Mouse (Mus musculus): ENCODE data around the gene Larp4. TPM values are rescaled to one million over a fixed set of nuclear protein-coding genes. Genes with fewer than 3 reads are reported as not detected.

Larp4 gene
- polyA plus RNA-seq, 1 experiment from 2014 or later, result 29.5 TPM

DNA sequence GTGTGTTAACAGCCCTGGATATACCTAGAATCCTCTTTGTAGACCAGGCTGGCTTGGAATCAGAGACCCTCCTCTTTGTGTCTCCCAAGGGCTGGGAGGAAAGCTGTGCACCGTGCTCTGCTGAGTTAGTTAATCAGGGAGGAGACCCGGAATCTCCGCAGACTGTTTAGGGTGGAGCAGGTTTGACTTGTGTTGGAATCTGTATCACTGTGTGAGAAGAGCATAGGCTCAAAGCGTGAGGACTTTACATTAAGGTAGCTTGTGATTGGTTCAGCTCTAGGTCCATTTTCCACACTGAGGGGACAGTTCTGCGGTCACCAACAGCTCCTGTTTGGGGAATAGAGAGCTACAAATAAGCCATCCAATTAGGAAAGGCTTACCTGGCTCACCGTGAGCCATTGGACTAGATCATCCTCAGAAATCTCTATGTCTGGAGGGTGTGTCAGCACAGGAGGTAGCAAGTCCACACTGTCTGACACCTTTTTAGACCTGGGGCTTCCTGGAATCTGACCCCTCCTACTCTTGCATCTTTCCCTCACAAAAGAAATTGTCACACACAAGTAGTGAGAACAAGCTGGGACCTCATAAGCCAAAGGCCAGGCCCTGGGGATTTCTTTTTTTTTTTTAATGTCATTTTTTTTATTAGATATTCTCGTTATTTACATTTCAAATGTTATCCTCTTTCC is 89.9 kb downstream of the Larp4 start:
- H3K27ac ChIP-seq, result no peak overlapping the region
- H3K4me2 ChIP-seq, result no peak overlapping the region
- H3K4me3 ChIP-seq (replicated peaks), result no peak overlapping the region
- H3K9ac ChIP-seq (replicated peaks), result no peak overlapping the region
- ATAC-seq (ENCODE audit: insufficient number of reproducible peaks, insufficient read depth, low FRiP score, low TSS enrichment, low read depth), result no peak
- 85% methylated on average over 7 of the region's 7 CpGs for WGBS
- no peaks in the 10 kb centered on the region for H3K4me1 ChIP-seq (replicated peaks)
- H3K9me3 ChIP-seq, result no peaks in the 10 kb centered on the region
- no peaks in the 10 kb centered on the region for H3K27me3 ChIP-seq
- no peaks in the 10 kb centered on the region for H3K36me3 ChIP-seq

GRCm38 (mm10) chr15:100060513-100061140 is 90.8 kb downstream of the Larp4 start:
- 79% methylated on average over 4 of the region's 4 CpGs for WGBS
- no peak for ATAC-seq (ENCODE audit: insufficient number of reproducible peaks, insufficient read depth, low FRiP score, low TSS enrichment, low read depth)
- no peak overlapping the region for H3K4me2 ChIP-seq
- no peaks in the 10 kb centered on the region for H3K4me1 ChIP-seq (replicated peaks)
- no peaks in the 10 kb centered on the region for H3K9me3 ChIP-seq
- no peak overlapping the region for H3K4me3 ChIP-seq (replicated peaks)
- no peaks in the 10 kb centered on the region for H3K27me3 ChIP-seq
- no peak overlapping the region for H3K27ac ChIP-seq
- no peak overlapping the region for H3K9ac ChIP-seq (replicated peaks)
- no peaks in the 10 kb centered on the region for H3K36me3 ChIP-seq

DNA sequence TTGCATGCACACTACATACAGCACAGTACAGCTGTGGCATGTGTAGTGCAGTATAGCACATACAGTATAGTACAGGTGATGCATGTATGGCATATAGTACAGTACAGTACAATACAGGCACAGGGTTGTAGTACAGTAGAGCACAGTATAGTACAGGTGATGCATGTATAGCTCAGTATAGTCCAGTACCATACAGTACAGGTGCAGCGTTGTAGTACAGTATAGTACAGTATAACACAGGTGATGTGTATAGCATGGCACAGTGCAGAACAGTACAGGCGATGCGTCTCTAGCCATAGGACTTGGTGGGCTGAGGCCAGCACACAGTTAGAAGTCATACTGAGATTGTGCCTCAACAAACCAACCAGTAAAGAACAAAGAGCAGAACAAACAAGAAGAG is 91.5 kb downstream of the Larp4 start:
- WGBS, result 92% methylated on average over 3 of the region's 3 CpGs
- Histone ChIP-seq H3K4me2 (no peak overlapping the region), H3K4me1 (replicated peaks) (peaks cover 6% of the 10 kb centered on the region), H3K9ac (replicated peaks) (no peak overlapping the region), H3K9me3 (no peaks in the 10 kb centered on the region), H3K27ac (no peak overlapping the region), H3K4me3 (replicated peaks) (no peak overlapping the region), H3K27me3 (no peaks in the 10 kb centered on the region), H3K36me3 (no peaks in the 10 kb centered on the region)
- no peak for ATAC-seq (ENCODE audit: insufficient number of reproducible peaks, insufficient read depth, low FRiP score, low TSS enrichment, low read depth)

DNA sequence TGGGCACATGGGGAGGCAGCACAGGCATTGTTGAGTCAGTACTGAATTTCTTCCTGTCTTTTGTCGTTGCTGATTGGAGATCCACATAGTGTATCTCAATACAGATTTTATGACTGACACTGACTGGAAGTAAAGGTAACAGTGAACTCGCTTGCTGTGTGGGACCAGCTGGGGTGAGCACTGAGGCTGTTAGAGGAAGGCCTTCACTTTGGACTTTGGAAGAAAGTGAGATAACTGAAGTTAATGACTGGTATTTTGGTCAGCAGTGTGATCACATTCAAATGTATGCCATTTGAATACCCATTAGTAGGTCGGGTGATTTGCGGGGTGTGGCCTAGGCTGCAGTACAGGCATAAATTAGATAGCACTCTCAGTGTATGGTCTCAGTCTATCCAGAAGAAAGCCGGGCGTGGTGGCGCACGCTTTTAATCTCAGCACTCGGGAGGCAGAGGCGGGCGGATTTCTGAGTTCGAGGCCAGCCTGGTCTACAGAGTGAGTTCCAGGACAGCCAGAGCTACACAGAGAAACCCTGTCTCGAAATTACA is 93.4 kb downstream of the Larp4 start:
- Histone ChIP-seq H3K9ac (replicated peaks) (no peak overlapping the region), H3K27ac (no peak overlapping the region), H3K4me2 (no peak overlapping the region), H3K4me1 (replicated peaks) (peaks cover 13% of the 10 kb centered on the region), H3K27me3 (no peaks in the 10 kb centered on the region), H3K4me3 (replicated peaks) (no peak overlapping the region), H3K9me3 (no peaks in the 10 kb centered on the region), H3K36me3 (no peaks in the 10 kb centered on the region)
- WGBS, result 92% methylated on average over 13 of the region's 13 CpGs
- ATAC-seq (ENCODE audit: insufficient number of reproducible peaks, insufficient read depth, low FRiP score, low TSS enrichment, low read depth), result no peak

Other genes with a start within 250 kb of the Larp4 start
- gene Cox14, start 244.4 kb upstream of the Larp4 start, polyA plus RNA-seq (2016; fragmentation: Nextera tagmentation; extraction: Ambion mirVana), result 145 and 146 TPM in 2 replicates
- 73.3 and 78.0 TPM in 2 replicates for gene Cers5, start 197.2 kb upstream of the Larp4 start, polyA plus RNA-seq (2016; fragmentation: Nextera tagmentation; extraction: Ambion mirVana)
- 79.4 and 86.4 TPM in 2 replicates for gene Lima1, start 94.6 kb upstream of the Larp4 start, polyA plus RNA-seq (2016; fragmentation: Nextera tagmentation; extraction: Ambion mirVana)
- 0.03 TPM in 1 of 2 replicates, not detected in the other for gene Fam186a, start 3.0 kb upstream of the Larp4 start, polyA plus RNA-seq (2016; fragmentation: Nextera tagmentation; extraction: Ambion mirVana)
- gene Dip2b, start 68.6 kb downstream of the Larp4 start, polyA plus RNA-seq (2016; fragmentation: Nextera tagmentation; extraction: Ambion mirVana), result 14.3 and 15.9 TPM in 2 replicates